Mouse (Mus musculus) liver, postnatal 0 days (tissue): Measurements from ENCODE around the gene Atf7ip. TPM values are rescaled to one million over a fixed set of nuclear protein-coding genes. Genes with fewer than 3 reads are reported as not detected.

Source experiments
- ATAC-seq: fragments of 200-750 bp; cut with Nextera tagmentation; 2 replicates; pipeline ENCODE4 v1.8.0; 2017; ENCODE audit warnings: mild to moderate bottlenecking, moderate library complexity
- DNase-seq: peaks from one replicate; pipeline ENCODE4 v3.0.0-alpha.2; 2016
- H3K27ac ChIP-seq: fragments of 300-500 bp; sonication (generic); 2 replicates; pipeline ENCODE4 v1.5.1; 2014; ENCODE audit warnings: antibody characterized with exemption, moderate library complexity, mild to moderate bottlenecking, low read depth
- H3K27me3 ChIP-seq: fragments of 300-500 bp; sonication (generic); 2 replicates; pipeline ENCODE4 v1.6.1; 2014; ENCODE audit warnings: low read length, control low read depth, mixed read lengths; ENCODE audit not compliant: insufficient read depth
- H3K36me3 ChIP-seq: fragments of 300-500 bp; sonication (generic); replicated peaks from 2 replicates; pipeline ENCODE4 v1.6.1; 2014; ENCODE audit warnings: mild to moderate bottlenecking, control low read depth, low read length, moderate library complexity, mixed read lengths; ENCODE audit not compliant: insufficient read depth
- H3K4me1 ChIP-seq: fragments of 300-500 bp; sonication (generic); 2 replicates; pipeline ENCODE4 v1.6.1; 2014; ENCODE audit warnings: antibody characterized with exemption, mild to moderate bottlenecking, control low read depth; ENCODE audit not compliant: insufficient read depth
- H3K4me2 ChIP-seq: fragments of 300-500 bp; sonication (generic); 2 replicates; pipeline ENCODE4 v1.6.1; 2014; ENCODE audit warnings: low read depth, mild to moderate bottlenecking, low read length, moderate library complexity, mixed read lengths
- H3K4me3 ChIP-seq: fragments of 300-500 bp; sonication (generic); 2 replicates; pipeline ENCODE4 v1.5.1; 2014; ENCODE audit warnings: low read depth, low read length
- H3K9ac ChIP-seq: fragments of 300-500 bp; sonication (generic); replicated peaks from 2 replicates; pipeline ENCODE4 v1.6.1; 2014; ENCODE audit warnings: mild to moderate bottlenecking, moderate library complexity
- H3K9me3 ChIP-seq: fragments of 300-500 bp; sonication (generic); 2 replicates; pipeline ENCODE4 v1.6.1; 2016; ENCODE audit warnings: mild to moderate bottlenecking, control low read depth, low read length, mixed read lengths
- CTCF ChIP-seq: sonication (generic); IDR thresholded peaks from 2 replicates; pipeline ENCODE4 v1.5.1; 2016; ENCODE audit warnings: antibody characterized with exemption, low read depth
- EP300 ChIP-seq: IDR thresholded peaks from 2 replicates; pipeline ENCODE4 v1.6.1; 2016; ENCODE audit warnings: antibody characterized with exemption, low read depth, mild to moderate bottlenecking
- WGBS: fragments of 180-500 bp; shearing (Covaris S2); extraction: QIAGEN DNeasy Blood & Tissue Kit; methylation state at CpG from one replicate; pipeline ENCODE4 v1.1.7; 2014; ENCODE audit not compliant: insufficient replicate concordance; 5-methylcytosine and 5-hydroxymethylcytosine counted together
- polyA plus RNA-seq: library from polyadenylated mRNA; unstranded; fragments of >200 nt; fragmentation: Nextera tagmentation; extraction: Ambion mirVana; gene quantifications from 2 replicates; pipeline ENCODE4 v1.2.1, GENCODE M21; 2015

Gene Atf7ip
- polyA plus RNA-seq, 1 experiment from 2014 or later, result 6.6 TPM

DNA sequence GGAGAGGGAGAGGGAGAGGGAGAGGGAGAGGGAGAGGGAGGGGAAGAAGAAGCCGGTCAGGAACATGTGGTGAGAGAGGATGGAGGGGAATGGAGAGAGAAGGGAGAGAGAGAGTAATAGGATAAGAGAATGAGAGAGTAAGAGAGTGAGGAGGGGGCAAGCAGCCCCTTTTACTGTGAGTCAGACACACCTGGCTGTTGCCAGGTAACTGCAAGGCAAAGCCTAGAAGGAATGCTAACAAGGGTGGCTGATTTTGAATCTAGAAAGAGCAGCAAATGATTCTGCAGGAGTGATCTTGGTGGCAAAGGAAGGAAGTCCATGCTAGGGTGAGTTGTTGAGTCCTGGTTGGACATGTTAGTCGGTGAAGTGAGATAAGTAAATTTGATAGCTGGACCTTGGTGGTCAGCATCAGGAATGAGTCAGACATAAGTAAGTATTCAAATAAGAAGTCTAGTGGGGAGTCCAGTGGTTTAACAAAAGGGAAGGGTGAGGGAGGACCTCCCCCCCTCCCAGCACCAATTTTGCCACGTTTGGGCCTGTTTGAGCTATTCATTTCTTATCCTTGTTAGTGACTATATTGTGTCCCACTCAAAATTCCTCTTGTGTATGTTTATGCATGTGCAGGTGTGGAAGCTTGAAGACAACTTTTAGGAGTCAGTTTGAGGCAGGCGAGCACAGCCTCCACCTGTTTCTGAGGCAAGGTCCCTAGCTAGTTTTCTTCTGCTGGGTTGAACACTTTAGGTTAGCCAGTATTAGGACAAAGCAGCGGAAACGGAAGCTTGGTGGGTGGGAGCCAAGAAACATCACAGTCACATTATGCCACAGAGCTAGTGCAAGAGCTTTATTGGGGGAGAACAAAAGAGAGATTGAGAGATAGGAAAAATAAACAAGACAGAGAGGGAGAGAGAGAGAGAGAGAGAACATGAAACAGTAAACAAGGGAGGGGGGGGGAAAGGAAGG lies 15.2 kb upstream of the Atf7ip start:
- Histone ChIP-seq H3K27me3 (no peaks in the 10 kb centered on the region), H3K27ac (no peak overlapping the region), H3K9me3 (no peaks in the 10 kb centered on the region), H3K9ac (no peak overlapping the region), H3K36me3 (no peaks in the 10 kb centered on the region), H3K4me1 (no peaks in the 10 kb centered on the region), H3K4me3 (no peak overlapping the region), H3K4me2 (no peak overlapping the region)
- no peak for DNase-seq
- 56% methylated on average over 6 of the region's 6 CpGs for WGBS
- TF ChIP-seq EP300, result no peak
- no peak for ATAC-seq

GRCm38 (mm10) chr6:136491631-136492030 lies 14.3 kb upstream of the Atf7ip start:
- TF ChIP-seq CTCF (no peak), EP300 (no peak)
- no peaks in the 10 kb centered on the region for H3K27me3 ChIP-seq
- 70% methylated on average over 5 of the region's 5 CpGs for WGBS
- H3K4me2 ChIP-seq, result no peak overlapping the region
- no peaks in the 10 kb centered on the region for H3K36me3 ChIP-seq
- DNase-seq, result no peak
- H3K9me3 ChIP-seq, result no peaks in the 10 kb centered on the region
- no peak overlapping the region for H3K27ac ChIP-seq
- H3K9ac ChIP-seq, result no peak overlapping the region
- ATAC-seq, result no peak
- H3K4me1 ChIP-seq, result no peaks in the 10 kb centered on the region
- H3K4me3 ChIP-seq, result no peak overlapping the region

- 62% methylated on average over 4 of the region's 4 CpGs for WGBS
- no peaks in the 10 kb centered on the region for H3K4me1 ChIP-seq
- H3K27ac ChIP-seq, result no peak overlapping the region
- no peaks in the 10 kb centered on the region for H3K9me3 ChIP-seq
- TF ChIP-seq CTCF, result no peak
- TF ChIP-seq EP300, result no peak
- H3K36me3 ChIP-seq, result no peaks in the 10 kb centered on the region
- no peak overlapping the region for H3K4me3 ChIP-seq
- ATAC-seq, result no peak
- H3K9ac ChIP-seq, result no peak overlapping the region
- no peak overlapping the region for H3K4me2 ChIP-seq
- DNase-seq, result no peak
- H3K27me3 ChIP-seq, result no peaks in the 10 kb centered on the region
Measured at GRCm38 (mm10) chr6:136492251-136492650, 13.7 kb upstream of the Atf7ip start.

- WGBS, result 82% methylated on average over 7 of the region's 7 CpGs
Measured at GRCm38 (mm10) chr6:136493486-136493885, 12.5 kb upstream of the Atf7ip start.

GRCm38 (mm10) chr6:136493910-136494751 lies 11.8 kb upstream of the Atf7ip start:
- Histone ChIP-seq H3K36me3 (no peaks in the 10 kb centered on the region), H3K4me2 (no peak overlapping the region), H3K9me3 (no peaks in the 10 kb centered on the region), H3K4me1 (peaks cover 11% of the 10 kb centered on the region), H3K9ac (no peak overlapping the region), H3K27me3 (no peaks in the 10 kb centered on the region), H3K27ac (no peak overlapping the region), H3K4me3 (no peak overlapping the region)
- no peak for TF ChIP-seq EP300
- TF ChIP-seq CTCF, result no peak
- no peak for ATAC-seq
- no peak for DNase-seq
- WGBS, result 88% methylated on average over 12 of the region's 12 CpGs

More at GRCm38 (mm10) chr6:136493486-136493885, 12.5 kb upstream of the Atf7ip start:
- no peak overlapping the region for H3K4me2 ChIP-seq
- peaks cover 8% of the 10 kb centered on the region for H3K4me1 ChIP-seq
- no peaks in the 10 kb centered on the region for H3K36me3 ChIP-seq
- no peak overlapping the region for H3K9ac ChIP-seq
- ATAC-seq (no peak), DNase-seq (no peak)
- H3K27me3 ChIP-seq, result no peaks in the 10 kb centered on the region
- H3K4me3 ChIP-seq, result no peak overlapping the region
- TF ChIP-seq EP300 (no peak), CTCF (no peak)
- H3K27ac ChIP-seq, result no peak overlapping the region
- no peaks in the 10 kb centered on the region for H3K9me3 ChIP-seq

DNA sequence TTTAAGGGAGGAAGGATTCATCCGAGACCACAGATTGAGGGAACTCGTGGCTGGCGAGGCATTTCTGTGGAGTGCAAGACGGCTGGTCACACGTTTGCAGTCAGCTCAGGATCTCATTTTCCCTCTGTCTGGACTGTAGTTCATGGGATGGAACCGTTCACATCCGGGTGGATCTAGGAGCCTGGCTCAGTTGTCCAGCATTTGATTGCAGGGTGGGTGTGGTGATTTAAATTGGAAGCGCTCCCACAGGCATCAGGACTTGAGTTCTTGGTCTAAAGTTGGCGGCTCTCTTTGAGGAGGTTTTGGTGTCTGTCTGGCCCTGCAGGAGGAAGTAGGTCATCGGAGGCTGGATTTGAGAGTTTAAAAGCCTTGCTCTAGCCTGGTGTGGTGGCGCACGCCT lies 10.9 kb upstream of the Atf7ip start:
- Histone ChIP-seq H3K36me3 (no peaks in the 10 kb centered on the region), H3K27ac (no peak overlapping the region), H3K9me3 (no peaks in the 10 kb centered on the region), H3K4me3 (no peak overlapping the region), H3K27me3 (no peaks in the 10 kb centered on the region), H3K9ac (no peak overlapping the region), H3K4me2 (no peak overlapping the region), H3K4me1 (peaks cover 17% of the 10 kb centered on the region)
- ATAC-seq (no peak), DNase-seq (no peak)
- WGBS, result 91% methylated on average over 12 of the region's 12 CpGs
- TF ChIP-seq EP300 (no peak), CTCF (no peak)
